Mouse (Mus musculus) hindbrain, postnatal 0 days (tissue): ENCODE measurements at regions not wholly inside any gene's neighbourhood (a gene's known extent, or its start where the extent isn't known, plus 50 kb on each side); places are given as distances from the start of the nearest gene placed in this dataset.

Source experiments
- ATAC-seq: fragments of 200-750 bp; cut with Nextera tagmentation; 2 replicates; pipeline ENCODE4 v1.8.0; 2017; ENCODE audit warnings: mild to moderate bottlenecking, moderate TSS enrichment, moderate library complexity
- DNase-seq: peaks from one replicate; pipeline ENCODE4 v3.0.0-alpha.2; 2015; ENCODE audit warnings: low spot score
- H3K27ac ChIP-seq: fragments of 300-500 bp; sonication (generic); 2 replicates; pipeline ENCODE4 v1.5.1; 2014; ENCODE audit warnings: mild to moderate bottlenecking
- H3K27me3 ChIP-seq: fragments of 300-500 bp; sonication (generic); 2 replicates; pipeline ENCODE4 v1.6.1; 2014; ENCODE audit warnings: low read length, mixed read lengths; ENCODE audit not compliant: insufficient read depth
- H3K36me3 ChIP-seq: fragments of 300-500 bp; sonication (generic); 2 replicates; pipeline ENCODE4 v1.6.1; 2014; ENCODE audit warnings: low read length, mixed read lengths; ENCODE audit not compliant: insufficient read depth
- H3K4me1 ChIP-seq: fragments of 300-500 bp; sonication (generic); 2 replicates; pipeline ENCODE4 v1.6.1; 2014; ENCODE audit warnings: antibody characterized with exemption, low read length, mixed read lengths; ENCODE audit not compliant: insufficient read depth
- H3K4me2 ChIP-seq: fragments of 300-500 bp; sonication (generic); 2 replicates; pipeline ENCODE4 v1.6.1; 2014; ENCODE audit warnings: low read depth, mild to moderate bottlenecking, low read length, moderate library complexity, mixed read lengths
- H3K4me3 ChIP-seq: fragments of 300-500 bp; sonication (generic); 2 replicates; pipeline ENCODE4 v1.5.1; 2014; ENCODE audit warnings: low read length
- H3K9ac ChIP-seq: fragments of 300-500 bp; sonication (generic); replicated peaks from 2 replicates; pipeline ENCODE4 v1.6.1; 2014; ENCODE audit warnings: mild to moderate bottlenecking, low read length, moderate library complexity, mixed read lengths
- H3K9me3 ChIP-seq: fragments of 300-500 bp; sonication (generic); 2 replicates; pipeline ENCODE4 v1.6.1; 2016; ENCODE audit warnings: low read length, mixed read lengths
- CTCF ChIP-seq: IDR thresholded peaks from 2 replicates; pipeline ENCODE4 v1.5.1; 2016; ENCODE audit warnings: antibody characterized with exemption, control low read depth, low read depth
- WGBS: fragments of 180-500 bp; shearing (Covaris S2); extraction: QIAGEN DNeasy Blood & Tissue Kit; methylation state at CpG from one replicate; pipeline ENCODE4 v1.1.7; 2014; 5-methylcytosine and 5-hydroxymethylcytosine counted together

DNA sequence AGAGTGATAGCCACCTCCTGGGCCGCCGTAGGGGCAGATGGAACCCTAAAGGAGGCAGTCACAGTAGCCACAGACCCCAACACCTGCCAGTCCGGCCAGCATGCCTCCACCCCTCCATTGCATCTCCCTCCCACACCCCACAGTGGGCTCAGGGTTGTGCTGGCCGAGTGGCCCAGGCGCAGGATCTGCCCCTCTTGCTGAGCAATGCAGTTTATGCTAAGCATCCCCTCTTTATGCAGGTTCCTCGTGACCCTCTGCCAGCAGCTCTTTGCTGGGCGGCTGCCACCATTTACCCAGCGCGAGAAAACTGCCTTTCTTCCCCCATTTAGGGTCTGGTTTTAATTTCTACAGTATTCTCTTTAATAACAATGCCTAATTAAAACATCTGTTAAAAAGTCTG, 73.4 kb upstream of the Mafb start:
- Histone ChIP-seq H3K4me1 (no peaks in the 10 kb centered on the region), H3K36me3 (no peaks in the 10 kb centered on the region), H3K27ac (no peak overlapping the region), H3K9me3 (no peaks in the 10 kb centered on the region), H3K4me2 (no peak overlapping the region), H3K4me3 (no peak overlapping the region), H3K9ac (no peak overlapping the region), H3K27me3 (no peaks in the 10 kb centered on the region)
- no peak for DNase-seq
- 51% methylated on average over 9 of the region's 9 CpGs for WGBS
- TF ChIP-seq CTCF: no peak
- no peak for ATAC-seq

GRCm38 (mm10) chr2:160451057-160451456, 84.2 kb upstream of the Mafb start:
- Histone ChIP-seq H3K27ac (no peak overlapping the region), H3K9me3 (no peaks in the 10 kb centered on the region), H3K27me3 (no peaks in the 10 kb centered on the region), H3K4me3 (peak overlapping the region; percentile 38; the same call in 1 of the 2 replicates), H3K4me1 (peaks cover 14% of the 10 kb centered on the region), H3K9ac (no peak overlapping the region), H3K36me3 (no peaks in the 10 kb centered on the region), H3K4me2 (peak overlapping the region; percentile 76)
- TF ChIP-seq CTCF: no peak
- 15% methylated on average over 8 of the region's 8 CpGs for WGBS
- ATAC-seq: peak; percentile 56; the same call in 1 of the 2 replicates
- DNase-seq: no peak

GRCm38 (mm10) chr2:160451481-160452238, 84.8 kb upstream of the Mafb start:
- no peaks in the 10 kb centered on the region for H3K27me3 ChIP-seq
- H3K4me1 ChIP-seq: peaks cover 14% of the 10 kb centered on the region
- TF ChIP-seq CTCF: no peak
- H3K36me3 ChIP-seq: no peaks in the 10 kb centered on the region
- peak overlapping the region; percentile 38 for H3K4me3 ChIP-seq
- H3K4me2 ChIP-seq: peak overlapping the region; percentile 76
- no peaks in the 10 kb centered on the region for H3K9me3 ChIP-seq
- H3K27ac ChIP-seq: no peak overlapping the region
- DNase-seq (peak; percentile 78), ATAC-seq (peak; percentile 90)
- under 1% methylated on average over 21 of the region's 21 CpGs for WGBS
- H3K9ac ChIP-seq: peak overlapping the region; percentile 28; the same call in 1 of the 2 replicates

GRCm38 (mm10) chr2:160452239-160452530, 85.3 kb upstream of the Mafb start:
- peaks cover 14% of the 10 kb centered on the region for H3K4me1 ChIP-seq
- DNase-seq (peak; percentile 23), ATAC-seq (no peak)
- H3K9me3 ChIP-seq: no peaks in the 10 kb centered on the region
- peak overlapping the region; percentile 38 for H3K4me3 ChIP-seq
- H3K27ac ChIP-seq: no peak overlapping the region
- WGBS: 16% methylated on average over 6 of the region's 6 CpGs
- H3K36me3 ChIP-seq: no peaks in the 10 kb centered on the region
- no peaks in the 10 kb centered on the region for H3K27me3 ChIP-seq
- peak overlapping the region; percentile 76 for H3K4me2 ChIP-seq
- no peak for TF ChIP-seq CTCF
- H3K9ac ChIP-seq: no peak overlapping the region

DNA sequence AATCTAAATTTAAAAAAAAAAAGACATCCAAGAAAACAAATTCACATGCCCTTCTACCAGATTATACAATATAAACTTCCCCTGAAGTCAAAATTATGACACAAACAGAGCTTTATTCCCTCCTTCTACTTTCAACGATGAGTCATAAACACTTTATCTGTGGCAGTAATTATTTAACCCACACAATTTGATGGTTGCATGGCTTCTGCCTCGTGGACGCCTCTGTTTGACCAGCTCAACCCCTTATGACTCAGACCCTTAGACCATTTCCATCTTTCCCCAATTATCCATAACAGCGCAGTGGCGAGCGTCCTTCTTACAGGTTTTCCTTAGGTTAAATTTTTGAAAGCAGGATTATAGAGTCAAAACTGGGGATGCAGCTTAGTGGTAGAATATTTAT, 85.9 kb upstream of the Mafb start:
- Histone ChIP-seq H3K36me3 (no peaks in the 10 kb centered on the region), H3K4me2 (no peak overlapping the region), H3K9ac (no peak overlapping the region), H3K9me3 (no peaks in the 10 kb centered on the region), H3K27ac (no peak overlapping the region), H3K4me1 (peaks cover 14% of the 10 kb centered on the region), H3K27me3 (no peaks in the 10 kb centered on the region), H3K4me3 (no peak overlapping the region)
- no peak for ATAC-seq
- TF ChIP-seq CTCF: no peak
- no peak for DNase-seq
- 92% methylated on average over 6 of the region's 6 CpGs for WGBS

GRCm38 (mm10) chr2:160455617-160456016, 88.8 kb upstream of the Mafb start:
- Histone ChIP-seq H3K4me3 (no peak overlapping the region), H3K9me3 (no peaks in the 10 kb centered on the region), H3K4me1 (peaks cover 14% of the 10 kb centered on the region), H3K27me3 (no peaks in the 10 kb centered on the region), H3K36me3 (no peaks in the 10 kb centered on the region), H3K9ac (no peak overlapping the region), H3K4me2 (no peak overlapping the region), H3K27ac (no peak overlapping the region)
- TF ChIP-seq CTCF: no peak
- ATAC-seq: no peak
- no peak for DNase-seq
- 70% methylated on average over 10 of the region's 10 CpGs for WGBS

DNA sequence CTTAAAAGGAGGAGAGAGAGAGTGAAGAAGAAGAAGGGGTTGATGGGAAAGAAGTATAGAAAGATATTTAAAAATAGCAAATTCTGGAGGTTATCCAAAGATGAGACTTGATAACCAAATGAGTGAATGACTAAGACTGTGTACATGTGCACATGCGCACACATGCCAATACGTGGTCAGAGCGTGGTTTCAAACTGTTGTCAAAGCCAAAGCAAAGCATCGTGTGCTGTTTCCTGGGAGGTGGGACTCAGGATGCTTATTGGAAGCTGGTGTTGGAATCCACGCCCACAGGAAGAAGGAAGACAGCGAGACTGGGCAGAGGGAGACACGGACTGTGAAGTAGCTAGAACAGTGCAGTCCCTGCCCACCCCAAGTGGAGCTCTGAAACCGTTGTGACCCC, 89.8 kb upstream of the Mafb start:
- Histone ChIP-seq H3K9me3 (no peaks in the 10 kb centered on the region), H3K9ac (no peak overlapping the region), H3K4me3 (no peak overlapping the region), H3K27me3 (no peaks in the 10 kb centered on the region), H3K4me2 (no peak overlapping the region), H3K4me1 (peaks cover 8% of the 10 kb centered on the region), H3K36me3 (no peaks in the 10 kb centered on the region), H3K27ac (no peak overlapping the region)
- 87% methylated on average over 8 of the region's 8 CpGs for whole genome bisulfite sequencing
- no peak for TF ChIP-seq CTCF
- ATAC-seq (no peak), DNase-seq (no peak)
